Mouse (Mus musculus) thymus, postnatal 25 days (tissue): ENCODE data around the gene Vmn2r73.
"Not testable (repeated sequence)": the region's sequence is repeated elsewhere in the genome, so short reads cannot be mapped to it uniquely, and the experiment has no call there.

Source experiments
- DNase-seq: peaks from one replicate; pipeline ENCODE4 v3.0.0; 2022

Vmn2r73 gene

GRCm38 (mm10) chr7:85876166-85876565 is at the start of gene Vmn2r73:
Gene Vmn2r73, minus strand, starts transcription at chr7:85876266.
- DNase-seq: no peak

- no peak for DNase-seq
Measured at GRCm38 (mm10) chr7:85840090-85840948, 35.7 kb downstream of the Vmn2r73 start.

- DNase-seq: not testable (repeated sequence)
Measured at GRCm38 (mm10) chr7:85818092-85818491, 58.0 kb downstream of the Vmn2r73 start.
